Mouse (Mus musculus) embryonic facial prominence, embryonic 15.5 days (tissue): ENCODE data around the gene Boll. TPM values are rescaled to one million over a fixed set of nuclear protein-coding genes. Genes with fewer than 3 reads are reported as not detected.
A peak's percentile ranks its signal among the peaks of the same experiment; 100 is the strongest.

Experiments
- ATAC-seq: fragments of 200-750 bp; cut with Nextera tagmentation; 2 replicates; pipeline ENCODE4 v1.8.0; 2017; ENCODE audit warnings: low read depth, moderate TSS enrichment; ENCODE audit not compliant: insufficient number of reproducible peaks, low FRiP score, low TSS enrichment
- H3K27ac ChIP-seq: fragments of 300-500 bp; sonication (generic); replicated peaks from 2 replicates; pipeline ENCODE4 v1.5.1; 2015; ENCODE audit warnings: mild to moderate bottlenecking, inconsistent platforms
- H3K27me3 ChIP-seq: fragments of 300-500 bp; sonication (generic); 2 replicates; pipeline ENCODE4 v1.6.1; 2015; ENCODE audit warnings: inconsistent platforms
- H3K36me3 ChIP-seq: fragments of 300-500 bp; sonication (generic); 2 replicates; pipeline ENCODE4 v1.6.1; 2015; ENCODE audit warnings: mild to moderate bottlenecking, inconsistent platforms
- H3K4me1 ChIP-seq: fragments of 300-500 bp; sonication (generic); 2 replicates; pipeline ENCODE4 v1.6.1; 2015; ENCODE audit warnings: inconsistent platforms
- H3K4me2 ChIP-seq: fragments of 300-500 bp; sonication (generic); replicated peaks from 2 replicates; pipeline ENCODE4 v1.6.1; 2015; ENCODE audit warnings: mild to moderate bottlenecking, inconsistent platforms
- H3K4me3 ChIP-seq: fragments of 300-500 bp; sonication (generic); replicated peaks from 2 replicates; pipeline ENCODE4 v1.5.1; 2015; ENCODE audit warnings: mild to moderate bottlenecking, inconsistent platforms
- H3K9ac ChIP-seq: fragments of 300-500 bp; sonication (generic); 2 replicates; pipeline ENCODE4 v1.6.1; 2015; ENCODE audit warnings: inconsistent platforms
- H3K9me3 ChIP-seq: fragments of 300-500 bp; sonication (generic); replicated peaks from 2 replicates; pipeline ENCODE4 v1.6.1; 2016; ENCODE audit warnings: inconsistent platforms
- WGBS: fragments of 180-500 bp; shearing (Covaris S2); methylation state at CpG from one replicate; pipeline ENCODE4 v1.1.7; 2015; 5-methylcytosine and 5-hydroxymethylcytosine counted together
- polyA plus RNA-seq: library from polyadenylated mRNA; unstranded; fragments of >200 nt; fragmentation: Nextera tagmentation; extraction: Ambion mirVana; gene quantifications from 2 replicates; pipeline ENCODE4 v1.2.1, GENCODE M21; 2015

Gene Boll
- polyA plus RNA-seq, 1 experiment from 2014 or later = 0.32 TPM

GRCm38 (mm10) chr1:55223026-55223425 is 140.2 kb downstream of the Boll start:
- H3K4me3 ChIP-seq = no peak overlapping the region
- H3K27ac ChIP-seq = 0 out of 2 replicates have a peak overlapping the region, but pooled peaks have one; percentile 11
- no peaks in the 10 kb centered on the region for H3K36me3 ChIP-seq
- no peaks in the 10 kb centered on the region for H3K27me3 ChIP-seq
- no peak for ATAC-seq
- 84% methylated on average over 7 of the region's 7 CpGs for WGBS
- H3K4me2 ChIP-seq = no peak overlapping the region
- no peak overlapping the region for H3K9ac ChIP-seq
- H3K9me3 ChIP-seq = no peaks in the 10 kb centered on the region
- H3K4me1 ChIP-seq = peaks cover 21% of the 10 kb centered on the region

- no peak overlapping the region for H3K4me2 ChIP-seq
- no peaks in the 10 kb centered on the region for H3K36me3 ChIP-seq
- no peaks in the 10 kb centered on the region for H3K27me3 ChIP-seq
- no peak overlapping the region for H3K27ac ChIP-seq
- H3K4me1 ChIP-seq = peaks cover 24% of the 10 kb centered on the region
- H3K9me3 ChIP-seq = no peaks in the 10 kb centered on the region
- no peak for ATAC-seq
- no peak overlapping the region for H3K4me3 ChIP-seq
- 58% methylated on average over 4 of the region's 4 CpGs for WGBS
- H3K9ac ChIP-seq = no peak overlapping the region
Measured at GRCm38 (mm10) chr1:55221352-55221751, 141.9 kb downstream of the Boll start.

GRCm38 (mm10) chr1:55217191-55217590 is 146.1 kb downstream of the Boll start:
- no peaks in the 10 kb centered on the region for H3K27me3 ChIP-seq
- no peak overlapping the region for H3K9ac ChIP-seq
- 54% methylated on average over 2 of the region's 2 CpGs for WGBS
- no peak overlapping the region for H3K27ac ChIP-seq
- no peak; the same call in 1 of the 2 replicates for ATAC-seq
- peaks cover 9% of the 10 kb centered on the region; the same call in 1 of the 2 replicates for H3K4me1 ChIP-seq
- no peaks in the 10 kb centered on the region for H3K9me3 ChIP-seq
- H3K4me2 ChIP-seq = no peak overlapping the region
- no peaks in the 10 kb centered on the region for H3K36me3 ChIP-seq
- H3K4me3 ChIP-seq = no peak overlapping the region

GRCm38 (mm10) chr1:55215185-55215813 is 148.0 kb downstream of the Boll start:
- Histone ChIP-seq H3K4me1 (peaks cover 15% of the 10 kb centered on the region), H3K36me3 (0 out of 2 replicates have a peak, but pooled peaks cover 3% of the 10 kb centered on the region), H3K27me3 (no peaks in the 10 kb centered on the region), H3K4me3 (no peak overlapping the region), H3K9me3 (no peaks in the 10 kb centered on the region), H3K9ac (no peak overlapping the region), H3K27ac (peak overlapping the region; percentile 39; the same call in 1 of the 2 replicates), H3K4me2 (no peak overlapping the region)
- ATAC-seq = no peak
- 54% methylated on average over 11 of the region's 11 CpGs for WGBS

GRCm38 (mm10) chr1:55213936-55214335 is 149.3 kb downstream of the Boll start:
- H3K4me1 ChIP-seq = peaks cover 18% of the 10 kb centered on the region
- ATAC-seq = no peak
- WGBS = 88% methylated on average over 6 of the region's 6 CpGs
- H3K27me3 ChIP-seq = no peaks in the 10 kb centered on the region
- no peak overlapping the region for H3K4me3 ChIP-seq
- H3K4me2 ChIP-seq = no peak overlapping the region
- no peak overlapping the region for H3K27ac ChIP-seq
- no peak overlapping the region for H3K9ac ChIP-seq
- H3K36me3 ChIP-seq = 0 out of 2 replicates have a peak, but pooled peaks cover 3% of the 10 kb centered on the region
- no peaks in the 10 kb centered on the region for H3K9me3 ChIP-seq

GRCm38 (mm10) chr1:55213475-55213874 is 149.8 kb downstream of the Boll start:
- H3K4me1 ChIP-seq = peaks cover 20% of the 10 kb centered on the region
- H3K27ac ChIP-seq = no peak overlapping the region
- no peak for ATAC-seq
- H3K9me3 ChIP-seq = no peaks in the 10 kb centered on the region
- H3K4me2 ChIP-seq = no peak overlapping the region
- 60% methylated on average over 6 of the region's 6 CpGs for WGBS
- no peaks in the 10 kb centered on the region for H3K27me3 ChIP-seq
- H3K4me3 ChIP-seq = no peak overlapping the region
- no peak overlapping the region for H3K9ac ChIP-seq
- 0 out of 2 replicates have a peak, but pooled peaks cover 3% of the 10 kb centered on the region for H3K36me3 ChIP-seq

- no peak for ATAC-seq
- 83% methylated on average over 4 of the region's 4 CpGs for WGBS
- Histone ChIP-seq H3K4me1 (peaks cover 21% of the 10 kb centered on the region), H3K9me3 (no peaks in the 10 kb centered on the region), H3K4me2 (no peak overlapping the region), H3K4me3 (no peak overlapping the region), H3K27me3 (no peaks in the 10 kb centered on the region), H3K36me3 (0 out of 2 replicates have a peak, but pooled peaks cover 3% of the 10 kb centered on the region), H3K27ac (no peak overlapping the region), H3K9ac (no peak overlapping the region)
Measured at GRCm38 (mm10) chr1:55212771-55213170, 150.5 kb downstream of the Boll start.

- Histone ChIP-seq H3K9ac (no peak overlapping the region), H3K36me3 (0 out of 2 replicates have a peak, but pooled peaks cover 3% of the 10 kb centered on the region), H3K4me3 (no peak overlapping the region), H3K4me1 (peaks cover 15% of the 10 kb centered on the region; the same call in 1 of the 2 replicates), H3K27ac (no peak overlapping the region), H3K4me2 (no peak overlapping the region), H3K27me3 (no peaks in the 10 kb centered on the region), H3K9me3 (no peaks in the 10 kb centered on the region)
- ATAC-seq = no peak
- 81% methylated on average over 8 of the region's 8 CpGs for WGBS
Measured at GRCm38 (mm10) chr1:55211081-55211480, 152.2 kb downstream of the Boll start.

- 0 out of 2 replicates have a peak, but pooled peaks cover 3% of the 10 kb centered on the region for H3K36me3 ChIP-seq
- H3K27ac ChIP-seq = no peak overlapping the region; the same call in 1 of the 2 replicates
- peaks cover 15% of the 10 kb centered on the region; the same call in 1 of the 2 replicates for H3K4me1 ChIP-seq
- no peak overlapping the region for H3K4me3 ChIP-seq
- H3K4me2 ChIP-seq = no peak overlapping the region
- H3K27me3 ChIP-seq = no peaks in the 10 kb centered on the region
- no peak overlapping the region for H3K9ac ChIP-seq
- 0 out of 2 replicates have a peak, but pooled peaks have one; percentile 43 for ATAC-seq
- 28% methylated on average over 12 of the region's 12 CpGs for WGBS
- H3K9me3 ChIP-seq = no peaks in the 10 kb centered on the region
Measured at GRCm38 (mm10) chr1:55210202-55210965, 152.9 kb downstream of the Boll start.

- 68% methylated on average over 5 of the region's 5 CpGs for WGBS
- Histone ChIP-seq H3K9ac (no peak overlapping the region), H3K4me2 (no peak overlapping the region), H3K4me3 (no peak overlapping the region), H3K9me3 (no peaks in the 10 kb centered on the region), H3K4me1 (peaks cover 17% of the 10 kb centered on the region; the same call in 1 of the 2 replicates), H3K27ac (no peak overlapping the region), H3K36me3 (peaks cover 5% of the 10 kb centered on the region; the same call in 1 of the 2 replicates), H3K27me3 (no peaks in the 10 kb centered on the region)
- no peak for ATAC-seq
Measured at GRCm38 (mm10) chr1:55208500-55209140, 154.6 kb downstream of the Boll start.

GRCm38 (mm10) chr1:55207561-55207960 is 155.7 kb downstream of the Boll start:
- WGBS = 92% methylated on average over 6 of the region's 6 CpGs
- Histone ChIP-seq H3K27me3 (no peaks in the 10 kb centered on the region), H3K36me3 (peaks cover 8% of the 10 kb centered on the region; the same call in 1 of the 2 replicates), H3K9ac (no peak overlapping the region), H3K4me2 (no peak overlapping the region), H3K4me1 (peaks cover 18% of the 10 kb centered on the region; the same call in 1 of the 2 replicates), H3K9me3 (no peaks in the 10 kb centered on the region), H3K4me3 (no peak overlapping the region), H3K27ac (no peak overlapping the region)
- no peak for ATAC-seq
